Mouse (Mus musculus): ENCODE measurements around the gene Gna14.

DNA sequence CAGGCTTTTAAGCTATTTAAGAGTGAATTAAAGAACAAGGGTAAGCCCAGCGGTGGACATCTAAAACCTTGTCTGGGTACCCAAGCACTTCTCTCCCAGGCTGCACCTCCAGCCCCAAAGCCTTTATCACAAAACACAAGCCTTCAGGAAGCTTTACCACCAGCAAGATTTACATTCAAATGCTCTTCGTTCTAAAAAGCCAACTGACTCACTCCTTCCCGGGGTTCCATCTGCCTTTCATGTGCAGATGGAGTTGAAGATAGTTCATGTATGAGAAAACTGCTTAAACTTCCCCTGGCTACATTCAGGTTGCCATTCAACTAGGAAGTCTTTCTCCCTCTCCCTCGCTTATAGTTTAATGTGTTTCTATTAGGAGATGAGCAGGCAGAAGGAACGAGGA, 23.8 kb downstream of the Gna14 start:
- TF ChIP-seq POLR2A (IDR thresholded peaks at IDR 0.05; ENCODE audit: low read depth, low read length) (no peak), CTCF (conservative IDR thresholded peaks at IDR 0.05; ENCODE audit: insufficient read depth, insufficient read length, low read depth, low read length) (no peak)
